Mouse (Mus musculus) kidney, postnatal 0 days (tissue): Measurements from ENCODE around the gene 2900026A02Rik. TPM values are rescaled to one million over a fixed set of nuclear protein-coding genes. Genes with fewer than 3 reads are reported as not detected.

Experiments
- ATAC-seq: fragments of 200-750 bp; cut with Nextera tagmentation; replicated peaks from 2 replicates; pipeline ENCODE4 v1.8.0; 2017; ENCODE audit warnings: low read depth, moderate number of reproducible peaks, moderate TSS enrichment, moderate library complexity; ENCODE audit not compliant: low FRiP score
- DNase-seq: peaks from one replicate; pipeline ENCODE4 v3.0.0-alpha.2; 2016; ENCODE audit warnings: low spot score
- H3K27ac ChIP-seq: fragments of 300-500 bp; sonication (generic); 2 replicates; pipeline ENCODE4 v1.5.1; 2014; ENCODE audit warnings: mild to moderate bottlenecking
- H3K27me3 ChIP-seq: fragments of 300-500 bp; sonication (generic); 2 replicates; pipeline ENCODE4 v1.6.1; 2014; ENCODE audit warnings: low read length, mixed read lengths; ENCODE audit not compliant: insufficient read depth
- H3K36me3 ChIP-seq: fragments of 300-500 bp; sonication (generic); 2 replicates; pipeline ENCODE4 v1.6.1; 2014; ENCODE audit warnings: low read length, mixed read lengths; ENCODE audit not compliant: insufficient read depth
- H3K4me1 ChIP-seq: fragments of 300-500 bp; sonication (generic); replicated peaks from 2 replicates; pipeline ENCODE4 v1.6.1; 2014; ENCODE audit warnings: antibody characterized with exemption, low read length, mixed read lengths; ENCODE audit not compliant: insufficient read depth
- H3K4me2 ChIP-seq: fragments of 300-500 bp; sonication (generic); 2 replicates; pipeline ENCODE4 v1.6.1; 2014; ENCODE audit warnings: mild to moderate bottlenecking, low read length, moderate library complexity, mixed read lengths
- H3K4me3 ChIP-seq: fragments of 300-500 bp; sonication (generic); replicated peaks from 2 replicates; pipeline ENCODE4 v1.5.1; 2014; ENCODE audit warnings: low read depth, low read length
- H3K9ac ChIP-seq: fragments of 300-500 bp; sonication (generic); 2 replicates; pipeline ENCODE4 v1.6.1; 2014; ENCODE audit warnings: low read depth, low read length
- H3K9me3 ChIP-seq: fragments of 300-500 bp; sonication (generic); replicated peaks from 2 replicates; pipeline ENCODE4 v1.6.1; 2016; ENCODE audit warnings: low read length, inconsistent platforms, mixed read lengths
- CTCF ChIP-seq: IDR thresholded peaks from 2 replicates; pipeline ENCODE4 v1.5.1; 2016; ENCODE audit warnings: antibody characterized with exemption, low read depth, mild to moderate bottlenecking, moderate library complexity
- WGBS: fragments of 180-500 bp; shearing (Covaris S2); extraction: QIAGEN DNeasy Blood & Tissue Kit; methylation state at CpG from one replicate; pipeline ENCODE4 v1.1.7; 2014; 5-methylcytosine and 5-hydroxymethylcytosine counted together
- polyA plus RNA-seq: library from polyadenylated mRNA; unstranded; fragments of >200 nt; fragmentation: Nextera tagmentation; extraction: Ambion mirVana; gene quantifications from 2 replicates; pipeline ENCODE4 v1.2.1, GENCODE M21; 2015

Gene 2900026A02Rik
- polyA plus RNA-seq, 1 experiment from 2014 or later, result 4.8 TPM

DNA sequence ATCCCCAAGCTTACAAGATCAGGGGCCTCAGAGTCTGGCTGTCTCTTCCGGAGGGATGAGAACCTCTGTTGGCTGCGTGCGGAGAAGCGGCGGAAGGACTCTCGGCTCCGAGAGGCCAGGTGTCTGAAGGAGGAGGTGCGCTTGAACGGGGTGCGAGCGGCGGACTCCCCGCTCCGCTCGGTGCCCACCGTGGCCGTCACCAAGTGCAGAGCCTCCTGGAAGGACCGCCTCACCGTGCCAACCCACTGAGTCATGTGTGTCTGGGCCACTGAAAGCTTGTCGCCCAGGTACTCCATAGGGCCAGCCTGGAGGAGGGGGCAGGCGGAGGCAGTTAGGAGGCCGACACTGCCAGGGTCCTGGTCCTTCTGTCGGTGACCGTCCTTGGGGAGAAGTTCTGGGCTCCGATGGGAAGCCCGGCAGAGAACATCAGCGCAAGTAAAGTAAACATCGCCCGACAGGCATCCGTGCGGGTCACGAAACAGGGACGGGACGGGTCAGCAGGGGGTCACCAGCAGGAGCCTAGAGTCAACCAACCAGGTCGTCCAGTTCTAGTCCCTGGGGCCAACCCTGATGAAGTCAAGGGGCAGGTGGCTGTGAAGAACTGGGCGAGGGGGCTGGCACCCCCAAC lies 83.2 kb downstream of the 2900026A02Rik start:
- Histone ChIP-seq H3K9me3 (no peaks in the 10 kb centered on the region), H3K4me1 (peaks cover 17% of the 10 kb centered on the region; the same call in 1 of the 2 replicates), H3K27ac (peak overlapping the region; percentile 47; the same call in 1 of the 2 replicates), H3K36me3 (no peaks in the 10 kb centered on the region), H3K9ac (peak overlapping the region; percentile 53), H3K4me2 (peak overlapping the region; percentile 71), H3K4me3 (peak overlapping the region; percentile 38), H3K27me3 (no peaks in the 10 kb centered on the region)
- TF ChIP-seq CTCF, result no peak
- ATAC-seq, result no peak
- 10% methylated on average over 36 of the region's 36 CpGs for WGBS
- no peak for DNase-seq

DNA sequence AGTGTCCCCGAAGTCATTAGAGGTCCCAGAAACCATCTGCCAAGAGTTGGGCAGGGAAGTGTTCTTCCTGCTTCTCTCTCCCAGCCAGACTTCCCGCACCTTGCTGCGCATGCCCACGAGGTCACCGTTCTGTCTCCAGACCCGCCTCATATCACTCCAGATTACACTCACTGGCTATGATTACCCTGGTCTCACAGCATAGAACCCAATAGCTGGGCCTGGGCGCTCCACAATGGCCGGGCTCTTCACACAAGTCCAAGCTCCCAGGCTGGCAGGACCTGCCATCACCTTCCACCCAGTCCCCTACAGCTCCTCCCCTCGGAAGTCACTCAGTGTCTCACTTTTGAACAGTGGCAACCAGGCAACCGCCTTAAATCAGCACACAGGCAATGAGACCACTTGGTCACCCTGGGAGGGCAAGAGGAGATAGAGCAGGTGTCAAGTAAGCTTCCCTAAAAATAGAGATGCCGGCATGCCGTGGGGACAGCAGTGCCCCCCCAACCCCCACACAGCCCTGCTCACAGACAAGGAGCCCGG lies 84.0 kb downstream of the 2900026A02Rik start:
- ATAC-seq (no peak), DNase-seq (no peak)
- Histone ChIP-seq H3K4me2 (peak overlapping the region; percentile 71), H3K9me3 (no peaks in the 10 kb centered on the region), H3K36me3 (no peaks in the 10 kb centered on the region), H3K4me3 (peak overlapping the region; percentile 38), H3K9ac (0 out of 2 replicates have a peak overlapping the region, but pooled peaks have one; percentile 53), H3K4me1 (peaks cover 22% of the 10 kb centered on the region; the same call in 1 of the 2 replicates), H3K27ac (peak overlapping the region; percentile 47; the same call in 1 of the 2 replicates), H3K27me3 (no peaks in the 10 kb centered on the region)
- TF ChIP-seq CTCF, result no peak
- 63% methylated on average over 13 of the region's 13 CpGs for WGBS

GRCm38 (mm10) chr5:113135513-113135912 lies 85.5 kb downstream of the 2900026A02Rik start:
- H3K36me3 ChIP-seq, result no peaks in the 10 kb centered on the region
- no peak for DNase-seq
- H3K9me3 ChIP-seq, result no peaks in the 10 kb centered on the region
- H3K4me1 ChIP-seq, result peaks cover 22% of the 10 kb centered on the region; the same call in 1 of the 2 replicates
- no peaks in the 10 kb centered on the region for H3K27me3 ChIP-seq
- WGBS, result 20% methylated on average over 10 of the region's 10 CpGs
- no peak for TF ChIP-seq CTCF
- no peak for ATAC-seq
- 0 out of 2 replicates have a peak overlapping the region, but pooled peaks have one; percentile 18 for H3K9ac ChIP-seq
- H3K27ac ChIP-seq, result peak overlapping the region; percentile 8; the same call in 1 of the 2 replicates
- no peak overlapping the region for H3K4me3 ChIP-seq
- H3K4me2 ChIP-seq, result peak overlapping the region; percentile 25

GRCm38 (mm10) chr5:113133722-113134710 lies 87.0 kb downstream of the 2900026A02Rik start:
- H3K4me1 ChIP-seq, result peaks cover 22% of the 10 kb centered on the region; the same call in 1 of the 2 replicates
- H3K9ac ChIP-seq, result no peak overlapping the region
- no peaks in the 10 kb centered on the region for H3K36me3 ChIP-seq
- H3K4me3 ChIP-seq, result no peak overlapping the region
- H3K4me2 ChIP-seq, result no peak overlapping the region
- 85% methylated on average over 19 of the region's 19 CpGs for WGBS
- no peak for TF ChIP-seq CTCF
- no peaks in the 10 kb centered on the region for H3K9me3 ChIP-seq
- H3K27me3 ChIP-seq, result no peaks in the 10 kb centered on the region
- H3K27ac ChIP-seq, result peak overlapping the region; percentile 90
- no peak for DNase-seq
- no peak for ATAC-seq

DNA sequence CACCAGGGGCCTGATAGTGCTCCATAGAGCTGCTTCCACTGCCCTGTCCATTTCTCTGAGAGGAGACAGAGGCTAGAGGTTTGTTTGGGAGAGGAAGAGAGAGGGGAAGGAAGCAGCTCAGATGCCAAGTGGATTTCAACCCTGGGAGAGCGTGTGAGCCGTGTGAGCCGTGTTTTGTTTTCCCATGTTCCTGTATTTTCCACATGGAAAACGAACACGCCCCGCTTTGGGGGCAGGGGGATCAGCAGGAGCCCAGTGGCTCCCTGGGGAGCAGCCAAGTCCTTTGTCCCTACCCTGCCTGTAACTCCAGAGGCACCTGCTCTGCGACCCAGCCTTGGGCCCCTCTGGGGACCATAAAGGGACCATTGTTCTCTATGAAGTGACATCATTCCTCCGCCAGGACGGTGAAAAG lies 88.0 kb downstream of the 2900026A02Rik start:
- 43% methylated on average over 9 of the region's 9 CpGs for WGBS
- Histone ChIP-seq H3K36me3 (no peaks in the 10 kb centered on the region), H3K27ac (peak overlapping the region; percentile 90), H3K27me3 (no peaks in the 10 kb centered on the region), H3K4me2 (no peak overlapping the region), H3K4me3 (no peak overlapping the region), H3K9ac (peak overlapping the region; percentile 48; the same call in 1 of the 2 replicates), H3K9me3 (no peaks in the 10 kb centered on the region), H3K4me1 (peaks cover 21% of the 10 kb centered on the region; the same call in 1 of the 2 replicates)
- no peak; the same call in 1 of the 2 replicates for TF ChIP-seq CTCF
- ATAC-seq (0 out of 2 replicates have a peak, but pooled peaks have one; percentile 42), DNase-seq (no peak)
